Mouse (Mus musculus): Measurements from ENCODE around the gene Obsl1. TPM values are rescaled to one million over a fixed set of nuclear protein-coding genes. Genes with fewer than 3 reads are reported as not detected.

Gene Obsl1
- polyA plus RNA-seq, 1 experiment from 2014 or later = 17.1 TPM

DNA sequence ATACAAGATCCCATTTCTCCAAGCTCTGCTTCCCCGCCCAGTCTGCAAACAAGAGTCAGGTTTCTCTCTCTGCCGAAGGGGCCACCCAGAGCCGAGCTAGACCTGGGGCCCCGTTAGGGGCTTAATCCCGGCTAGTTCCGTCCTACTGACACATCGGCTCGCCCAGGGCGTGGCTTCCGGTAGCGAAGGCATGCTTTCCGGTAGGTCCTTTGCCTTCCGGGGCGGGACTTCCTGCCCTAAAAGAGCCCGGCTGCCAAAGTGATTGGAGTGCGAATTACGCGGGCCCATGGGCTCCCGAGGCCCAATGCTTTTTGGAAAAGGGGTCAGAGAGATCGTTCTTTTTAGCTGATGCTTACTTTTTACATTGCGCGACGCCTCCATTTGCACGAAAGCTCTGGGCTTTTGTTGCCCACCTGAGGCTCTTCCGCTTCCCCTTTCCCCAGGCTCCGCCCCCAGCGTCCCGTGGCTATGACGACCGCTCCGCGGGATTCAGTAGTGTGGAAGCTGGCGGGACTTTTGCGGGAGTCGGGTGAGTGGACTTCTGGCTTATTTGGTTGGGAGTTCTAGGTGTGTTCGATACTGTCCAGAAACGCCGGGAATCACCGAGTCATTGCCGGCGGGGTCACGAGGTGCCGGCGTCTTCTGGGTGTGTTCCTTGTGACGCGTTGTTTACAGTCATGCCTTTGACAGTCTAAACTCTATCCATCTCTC, 15.2 kb upstream of the Obsl1 start, which contains the start of gene Stk11ip:
Gene Stk11ip (plus strand): TSS at position 209 of the 711 bp plus-strand sequence.
- Histone ChIP-seq H3K9ac (ENCODE audit: low read depth, low read length) (peak within 1 kb of the TSS; percentile 61), H3K36me3 (ENCODE audit: control insufficient read depth, insufficient read depth) (peaks cover 19% of the 10 kb centered on the region; the same call in 1 of the 2 replicates), H3K4me1 (replicated peaks; ENCODE audit: control insufficient read depth, insufficient read depth, low read length) (peaks cover 8% of the 10 kb centered on the region; the same call in 1 of the 2 replicates), H3K27me3 (replicated peaks; ENCODE audit: control insufficient read depth, insufficient read depth, low read length) (no peaks in the 10 kb centered on the region), H3K27ac (ENCODE audit: low read depth, low read length) (peak within 1 kb of the TSS; percentile 91), H3K9me3 (ENCODE audit: control insufficient read depth) (no peaks in the 10 kb centered on the region), H3K4me3 (ENCODE audit: low read depth, low read length) (peak within 1 kb of the TSS; percentile 58), H3K4me2 (replicated peaks; ENCODE audit: low read depth) (peak within 1 kb of the TSS; percentile 70)
- under 1% methylated on average over 46 of the region's 46 CpGs for WGBS
- peak; percentile 98 for ATAC-seq
- no peak for TF ChIP-seq CTCF (IDR thresholded peaks at IDR 0.05; ENCODE audit: low read depth)

DNA sequence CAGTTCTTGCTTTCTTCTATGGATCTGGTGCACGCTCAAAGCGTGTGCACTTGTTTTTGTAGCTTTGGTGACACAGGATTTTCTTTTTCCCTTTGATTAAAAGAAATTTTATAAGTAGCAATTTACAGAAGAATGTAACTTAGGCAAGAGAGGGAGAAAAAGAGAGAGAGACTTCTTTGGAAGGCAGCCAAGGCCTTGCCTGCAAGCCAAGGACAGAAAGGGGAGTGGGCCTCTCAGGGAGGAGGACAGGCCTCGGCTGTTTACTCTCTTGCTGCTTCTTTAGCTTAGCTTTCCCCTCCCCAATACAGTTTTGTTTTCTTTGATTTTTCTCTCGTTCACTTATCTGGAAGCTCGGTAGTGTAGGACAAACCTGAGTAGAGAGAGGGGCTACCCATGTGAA, 13.3 kb upstream of the Obsl1 start:
- Histone ChIP-seq H3K9ac (ENCODE audit: low read depth, low read length) (no peak overlapping the region), H3K4me1 (replicated peaks; ENCODE audit: control insufficient read depth, insufficient read depth, low read length) (peaks cover 8% of the 10 kb centered on the region; the same call in 1 of the 2 replicates), H3K9me3 (ENCODE audit: control insufficient read depth) (no peaks in the 10 kb centered on the region), H3K27me3 (replicated peaks; ENCODE audit: control insufficient read depth, insufficient read depth, low read length) (no peaks in the 10 kb centered on the region), H3K4me2 (replicated peaks; ENCODE audit: low read depth) (no peak overlapping the region), H3K27ac (ENCODE audit: low read depth, low read length) (no peak overlapping the region), H3K36me3 (ENCODE audit: control insufficient read depth, insufficient read depth) (0 out of 2 replicates have a peak, but pooled peaks cover under 1% of the 10 kb centered on the region), H3K4me3 (ENCODE audit: low read depth, low read length) (no peak overlapping the region)
- 35% methylated on average over 5 of the region's 5 CpGs for WGBS
- no peak for TF ChIP-seq CTCF (IDR thresholded peaks at IDR 0.05; ENCODE audit: low read depth)
- ATAC-seq = no peak

DNA sequence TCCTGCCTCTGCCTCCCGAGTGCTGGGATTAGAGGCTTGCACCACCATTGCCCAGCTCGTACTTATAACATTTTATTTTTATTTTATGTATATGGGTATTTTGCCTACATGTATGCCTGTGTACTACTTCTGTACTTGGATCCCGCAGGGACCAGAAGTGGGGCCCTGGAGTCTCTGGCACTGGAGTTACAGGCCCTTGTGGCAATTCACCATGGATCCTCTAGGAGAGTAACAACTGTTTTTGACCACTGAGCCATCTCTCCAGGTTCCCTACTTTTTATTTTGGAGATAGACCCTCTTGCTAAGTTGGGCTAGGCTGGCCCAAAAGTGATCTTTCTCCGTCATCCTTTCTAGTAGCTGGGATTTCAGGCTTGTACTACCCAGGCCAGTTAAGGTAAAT, 12.2 kb upstream of the Obsl1 start:
- Histone ChIP-seq H3K4me2 (replicated peaks; ENCODE audit: low read depth) (no peak overlapping the region), H3K27ac (ENCODE audit: low read depth, low read length) (no peak overlapping the region)

DNA sequence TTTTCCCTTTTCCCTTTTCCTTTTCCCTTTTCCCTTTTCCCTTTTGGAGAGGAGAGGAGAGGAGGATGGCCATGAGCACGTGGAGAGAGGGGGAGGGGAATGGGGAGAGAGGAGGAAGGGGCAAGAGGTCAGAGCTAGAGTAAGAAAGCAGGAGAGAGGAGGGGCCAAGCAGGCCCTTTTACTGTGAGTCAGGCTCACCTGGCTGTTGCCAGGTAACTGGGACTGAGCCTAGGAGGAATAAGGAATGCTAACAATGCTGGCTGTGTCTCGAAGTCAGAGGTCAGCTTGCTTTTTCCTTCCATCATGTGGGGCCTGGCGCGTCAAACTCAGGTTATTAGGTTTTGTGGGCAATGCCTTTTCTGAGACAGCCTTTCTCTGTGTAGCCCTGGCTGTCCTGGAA, 11.7 kb upstream of the Obsl1 start:
- no peak for TF ChIP-seq CTCF (IDR thresholded peaks at IDR 0.05; ENCODE audit: low read depth)
- Histone ChIP-seq H3K4me2 (replicated peaks; ENCODE audit: low read depth) (no peak overlapping the region), H3K36me3 (ENCODE audit: control insufficient read depth, insufficient read depth) (no peaks in the 10 kb centered on the region), H3K9ac (ENCODE audit: low read depth, low read length) (no peak overlapping the region), H3K9me3 (ENCODE audit: control insufficient read depth) (no peaks in the 10 kb centered on the region), H3K27me3 (replicated peaks; ENCODE audit: control insufficient read depth, insufficient read depth, low read length) (no peaks in the 10 kb centered on the region), H3K4me1 (replicated peaks; ENCODE audit: control insufficient read depth, insufficient read depth, low read length) (peaks cover 8% of the 10 kb centered on the region; the same call in 1 of the 2 replicates), H3K27ac (ENCODE audit: low read depth, low read length) (no peak overlapping the region), H3K4me3 (ENCODE audit: low read depth, low read length) (no peak overlapping the region)
- 37% methylated on average over 3 of the region's 4 CpGs for WGBS
- ATAC-seq = peak; percentile 42

More for the DNA sequence above, 12.2 kb upstream of the Obsl1 start:
- no peak for TF ChIP-seq CTCF (IDR thresholded peaks at IDR 0.05; ENCODE audit: low read depth)
- Histone ChIP-seq H3K27me3 (replicated peaks; ENCODE audit: control insufficient read depth, insufficient read depth, low read length) (no peaks in the 10 kb centered on the region), H3K9me3 (ENCODE audit: control insufficient read depth) (no peaks in the 10 kb centered on the region), H3K36me3 (ENCODE audit: control insufficient read depth, insufficient read depth) (no peaks in the 10 kb centered on the region), H3K4me1 (replicated peaks; ENCODE audit: control insufficient read depth, insufficient read depth, low read length) (peaks cover 8% of the 10 kb centered on the region; the same call in 1 of the 2 replicates), H3K9ac (ENCODE audit: low read depth, low read length) (no peak overlapping the region), H3K4me3 (ENCODE audit: low read depth, low read length) (no peak overlapping the region)
- no peak for ATAC-seq
- 92% methylated on average over 4 of the region's 4 CpGs for WGBS

DNA sequence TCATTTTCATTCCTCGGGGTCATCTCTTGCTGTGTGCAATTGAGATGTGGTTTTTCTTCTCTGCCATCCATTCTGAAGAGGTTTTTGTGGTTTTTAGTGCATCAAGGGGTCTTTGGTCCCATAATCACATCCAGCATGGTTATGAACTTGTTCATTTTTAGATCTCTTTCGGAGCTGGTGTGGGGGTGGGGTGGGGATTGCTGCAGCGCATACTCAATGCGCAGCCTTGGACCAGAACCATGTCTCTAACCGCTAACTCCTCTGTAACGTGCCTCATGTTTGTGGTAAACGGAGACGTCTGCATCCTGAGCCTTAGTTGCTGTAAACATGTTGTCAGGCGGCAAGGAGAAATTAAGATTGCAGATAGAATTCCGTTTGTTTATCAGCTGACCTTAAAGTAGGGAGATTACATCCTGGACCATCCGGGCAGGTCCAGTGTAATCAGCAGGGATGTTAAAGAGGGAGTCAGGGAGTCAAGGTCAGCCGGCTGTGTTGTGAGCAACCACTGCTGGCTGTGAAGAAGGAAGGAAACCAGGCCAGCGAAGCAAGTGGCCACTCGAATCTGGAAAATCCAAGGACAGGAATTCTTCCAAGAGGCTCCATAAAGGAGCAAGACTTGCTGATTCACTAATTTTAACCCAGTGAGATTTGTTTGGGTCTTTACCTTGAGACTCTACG, 10.6 kb upstream of the Obsl1 start:
- no peak overlapping the region for H3K27ac ChIP-seq (ENCODE audit: low read depth, low read length)
- no peak overlapping the region for H3K9ac ChIP-seq (ENCODE audit: low read depth, low read length)
- 65% methylated on average over 15 of the region's 15 CpGs for WGBS
- no peaks in the 10 kb centered on the region for H3K27me3 ChIP-seq (replicated peaks; ENCODE audit: control insufficient read depth, insufficient read depth, low read length)
- no peak for ATAC-seq
- H3K4me2 ChIP-seq (replicated peaks; ENCODE audit: low read depth) = no peak overlapping the region
- H3K9me3 ChIP-seq (ENCODE audit: control insufficient read depth) = no peaks in the 10 kb centered on the region
- H3K36me3 ChIP-seq (ENCODE audit: control insufficient read depth, insufficient read depth) = no peaks in the 10 kb centered on the region
- H3K4me3 ChIP-seq (ENCODE audit: low read depth, low read length) = no peak overlapping the region
- TF ChIP-seq CTCF (IDR thresholded peaks at IDR 0.05; ENCODE audit: low read depth) = no peak
- H3K4me1 ChIP-seq (replicated peaks; ENCODE audit: control insufficient read depth, insufficient read depth, low read length) = peaks cover 8% of the 10 kb centered on the region; the same call in 1 of the 2 replicates

DNA sequence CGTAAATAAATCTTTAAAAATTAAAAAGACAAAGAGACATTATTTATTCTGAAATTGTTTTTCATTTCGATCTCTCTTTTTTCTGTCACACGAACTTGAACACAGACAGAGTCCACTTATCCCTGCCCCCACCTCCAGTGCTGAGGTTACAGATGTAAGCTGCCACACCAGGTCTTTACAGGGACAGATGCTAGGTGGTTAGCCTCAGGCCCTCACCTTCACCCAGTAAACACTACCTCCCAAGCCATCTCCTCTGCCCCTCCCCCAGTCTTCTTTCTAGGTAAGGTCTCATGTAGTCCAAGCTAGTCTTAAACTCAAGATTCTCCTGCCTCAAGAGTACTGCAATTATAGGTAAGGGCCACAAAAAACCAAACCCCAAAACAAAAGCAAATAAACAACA, 6.3 kb upstream of the Obsl1 start:
- Histone ChIP-seq H3K9me3 (ENCODE audit: control insufficient read depth) (no peaks in the 10 kb centered on the region), H3K9ac (ENCODE audit: low read depth, low read length) (no peak overlapping the region)
- 90% methylated on average over 3 of the region's 3 CpGs for WGBS

More for the DNA sequence above, 6.3 kb upstream of the Obsl1 start:
- H3K27ac ChIP-seq (ENCODE audit: low read depth, low read length) = no peak overlapping the region
- no peaks in the 10 kb centered on the region for H3K36me3 ChIP-seq (ENCODE audit: control insufficient read depth, insufficient read depth)
- ATAC-seq = no peak
- H3K27me3 ChIP-seq (replicated peaks; ENCODE audit: control insufficient read depth, insufficient read depth, low read length) = no peaks in the 10 kb centered on the region
- no peak overlapping the region for H3K4me3 ChIP-seq (ENCODE audit: low read depth, low read length)
- no peak for TF ChIP-seq CTCF (IDR thresholded peaks at IDR 0.05; ENCODE audit: low read depth)
- H3K4me2 ChIP-seq (replicated peaks; ENCODE audit: low read depth) = no peak overlapping the region
- no peaks in the 10 kb centered on the region for H3K4me1 ChIP-seq (replicated peaks; ENCODE audit: control insufficient read depth, insufficient read depth, low read length)

Measured in intestine, postnatal 0 days (tissue).